Mouse (Mus musculus) kidney, adult 8-10 months (tissue): Measurements from ENCODE around the gene Dbndd2.

Experiments
- DNase-seq, 2 experiments: peaks; one replicate each; pipeline ENCODE4 v3.0.0; 2022

Gene Dbndd2

DNA sequence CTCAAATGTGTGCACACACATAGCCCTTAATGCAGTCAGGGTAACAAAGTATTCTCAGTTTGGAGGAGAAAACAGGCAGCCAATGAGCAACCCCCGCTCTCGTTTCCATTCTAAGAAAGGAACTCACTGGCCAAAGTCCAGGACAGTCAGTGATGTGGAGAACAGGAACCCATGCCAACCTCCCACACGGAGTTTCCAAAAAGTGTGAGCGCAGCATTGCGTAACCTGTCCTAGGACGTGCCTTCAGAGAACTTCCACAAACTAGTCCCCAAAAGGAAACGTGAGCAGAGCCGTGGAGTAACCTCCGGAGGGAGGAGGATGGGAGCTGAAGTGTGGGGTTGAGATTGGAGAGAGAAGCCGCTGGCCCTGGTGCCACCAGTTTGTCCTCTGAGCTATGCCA lies 31.1 kb upstream of the Dbndd2 start:
- peak; percentile 96 for DNase-seq

DNA sequence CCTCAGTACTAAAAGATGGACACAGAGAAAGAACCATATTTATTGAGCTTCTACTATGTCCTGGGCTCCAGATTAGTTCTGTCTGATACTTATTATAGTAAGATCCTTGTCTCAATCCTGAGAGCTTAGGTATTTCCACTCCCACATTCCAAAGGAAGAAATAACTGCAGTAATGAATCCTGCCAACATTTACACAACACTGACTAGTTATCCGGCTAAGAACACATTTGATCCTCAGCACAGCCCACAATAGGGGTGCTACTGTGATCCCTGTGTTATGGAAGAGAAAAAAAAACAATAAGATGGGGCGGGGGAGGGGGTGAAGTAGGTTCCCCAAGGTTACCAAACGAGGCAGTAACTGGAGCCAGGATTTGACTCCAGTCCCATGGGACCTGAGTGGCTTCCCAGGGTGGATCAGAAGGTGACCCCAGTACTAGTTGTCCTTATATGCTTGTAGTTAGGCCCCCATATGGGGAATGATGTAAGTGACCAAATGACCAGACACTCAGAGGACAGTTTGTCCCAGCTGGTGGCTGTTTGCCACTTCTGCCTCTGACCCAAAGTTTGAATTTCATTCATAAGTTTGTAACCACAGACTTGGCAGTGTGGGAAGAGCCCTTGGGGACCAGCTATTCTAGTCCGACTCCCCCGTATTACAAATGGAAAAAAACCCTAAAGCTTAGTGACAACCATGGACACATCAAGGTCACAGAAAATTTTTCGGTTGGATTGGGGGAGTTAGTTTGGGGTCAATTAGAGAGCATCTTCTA lies 30.3 kb upstream of the Dbndd2 start:
- DNase-seq = peak; percentile 49 to 51

DNA sequence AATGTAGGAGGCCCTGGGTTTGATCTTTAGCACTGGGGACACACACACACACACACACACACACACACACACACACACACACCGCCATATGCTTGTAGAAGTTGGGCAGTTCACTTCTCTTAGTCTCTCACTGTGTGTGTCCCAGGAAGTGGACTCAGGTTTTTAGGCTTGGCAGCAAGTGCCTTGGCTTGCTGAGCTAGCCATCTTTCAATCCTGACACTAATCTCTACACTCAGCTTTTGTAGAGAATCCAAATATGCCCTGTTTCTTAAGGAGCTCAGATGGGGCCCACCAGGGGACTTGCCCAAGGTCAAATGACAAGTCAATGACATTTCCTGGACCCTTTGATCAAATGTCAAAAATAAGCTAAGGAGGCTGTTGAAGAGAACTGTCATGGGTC lies 29.5 kb upstream of the Dbndd2 start:
- DNase-seq = no peak

DNA sequence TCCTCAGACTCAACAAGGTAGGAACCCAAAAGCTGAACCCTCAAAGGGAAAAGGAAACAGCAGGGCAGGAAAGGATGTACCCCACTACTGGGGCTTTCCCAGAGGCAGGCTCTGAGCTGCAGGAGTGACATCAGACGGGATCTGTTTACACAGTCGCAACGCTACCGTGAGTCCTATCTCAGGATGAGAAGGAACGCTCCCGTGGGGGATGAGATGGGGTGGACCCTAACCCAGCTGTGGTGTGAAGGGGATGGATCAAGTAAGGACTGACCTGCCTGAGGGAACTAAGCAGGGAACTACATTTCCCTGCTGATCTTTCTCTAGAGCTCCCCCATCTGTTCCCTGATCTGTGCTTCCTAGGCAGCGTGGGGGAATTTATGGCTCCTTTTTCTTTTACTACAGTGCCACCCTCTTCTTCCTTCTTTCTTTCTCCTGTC lies 29.0 kb upstream of the Dbndd2 start, which contains the start of gene Sys1:
Gene Sys1, plus strand, starts transcription at position 101 of the 437 bp plus-strand sequence.
- DNase-seq = peak; percentile 49 to 62

DNA sequence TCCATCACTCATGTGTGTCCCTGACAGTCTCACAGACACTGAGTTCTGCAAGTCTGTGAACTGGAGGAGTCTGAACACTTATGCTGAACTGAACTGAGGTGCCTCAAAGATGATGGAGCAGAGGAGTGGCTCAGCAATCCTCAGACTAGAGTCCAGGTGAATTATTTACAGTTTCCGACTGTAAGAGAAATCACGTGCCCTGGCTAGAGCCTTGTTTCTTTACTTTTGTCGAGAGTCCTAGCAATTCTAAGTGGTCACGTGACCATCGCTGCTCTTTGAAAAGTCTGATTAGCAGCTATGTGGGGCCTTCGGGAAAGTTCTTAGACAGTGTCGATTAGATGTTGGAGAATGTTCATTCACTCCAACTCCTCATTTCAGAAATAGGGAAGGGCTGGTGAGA lies 28.0 kb upstream of the Dbndd2 start:
- DNase-seq = peak; percentile 83 to 90

DNA sequence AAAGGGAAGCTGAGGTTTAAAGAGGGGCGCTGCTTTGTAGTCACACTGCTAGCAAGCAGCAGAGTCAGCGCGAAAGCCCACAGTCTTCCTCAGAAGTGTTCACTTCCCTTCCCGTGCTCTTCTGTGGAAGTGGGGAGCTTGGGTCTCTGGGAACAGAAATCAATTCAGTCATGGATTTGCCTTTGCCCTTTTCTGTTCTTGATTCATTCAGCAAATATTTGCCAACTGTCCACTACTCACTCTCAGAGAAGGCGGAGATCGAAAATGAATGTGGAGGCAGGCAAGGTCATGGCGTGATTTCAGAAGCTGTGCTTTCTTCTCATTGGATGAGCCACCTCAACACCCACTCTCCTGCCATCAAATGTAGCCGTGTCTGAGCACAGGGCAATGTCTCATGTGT lies 27.4 kb upstream of the Dbndd2 start:
- DNase-seq = peak; percentile 59 to 70

DNA sequence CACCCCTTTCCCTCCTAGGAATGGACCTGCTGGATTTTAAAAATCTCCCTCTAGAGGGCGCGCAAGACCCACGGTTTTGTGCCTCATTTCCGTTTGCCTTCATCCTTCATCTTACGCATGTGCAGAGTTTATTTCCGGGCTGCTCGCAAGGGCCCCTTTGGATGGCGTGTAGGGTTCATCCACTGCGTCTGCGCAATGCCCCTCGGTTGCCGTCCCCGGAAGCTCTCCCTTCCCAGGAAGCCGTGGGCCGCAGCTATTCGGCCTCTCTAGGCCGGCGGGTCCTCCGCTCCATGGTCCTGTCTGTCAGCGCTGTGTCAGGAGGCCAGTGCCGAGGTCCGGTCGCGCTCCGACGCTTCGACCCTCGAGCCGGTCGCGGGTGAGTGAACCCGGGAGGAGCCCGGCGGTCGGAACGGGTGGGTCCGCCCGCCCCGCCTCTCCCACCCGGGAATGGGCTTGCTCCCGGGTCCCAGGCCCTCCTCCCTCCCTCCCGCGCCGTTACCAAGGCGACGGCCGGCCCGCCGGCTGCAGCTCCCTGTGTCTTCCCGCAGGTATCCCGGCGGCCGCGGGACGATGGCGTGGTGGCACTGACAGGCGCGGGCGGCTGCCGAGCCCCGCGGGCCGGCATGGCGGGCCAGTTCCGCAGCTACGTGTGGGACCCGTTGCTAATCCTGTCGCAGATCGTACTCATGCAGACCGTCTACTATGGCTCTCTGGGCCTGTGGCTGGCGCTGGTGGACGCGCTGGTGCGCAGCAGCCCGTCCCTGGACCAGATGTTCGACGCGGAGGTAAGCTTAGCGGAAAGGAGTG lies 25.0 kb upstream of the Dbndd2 start, which contains the start of gene Gm20458:
Gene Gm20458, plus strand, starts transcription at position 223 of the 807 bp plus-strand sequence.
- DNase-seq = peak; percentile 96 to 99

DNA sequence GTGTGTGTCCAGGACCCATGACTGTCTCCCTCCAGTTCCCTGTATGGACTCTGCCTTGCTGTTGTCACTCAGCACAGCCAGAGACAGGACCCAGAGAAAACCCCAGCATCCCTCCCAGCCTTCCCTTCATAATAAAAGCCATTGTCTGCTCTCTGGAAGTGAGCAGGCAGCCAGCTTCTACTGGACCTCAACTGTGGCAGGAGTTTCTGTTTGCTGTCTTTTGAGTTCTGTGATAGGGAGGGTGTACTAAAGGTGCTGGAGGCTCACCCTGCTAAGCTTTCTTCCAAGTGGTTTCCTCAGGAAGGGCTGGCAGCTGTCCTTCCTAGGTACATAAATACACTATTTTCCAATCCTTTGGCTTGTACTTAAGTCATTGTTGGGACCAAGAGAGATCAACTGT lies 20.7 kb upstream of the Dbndd2 start:
- no peak for DNase-seq

DNA sequence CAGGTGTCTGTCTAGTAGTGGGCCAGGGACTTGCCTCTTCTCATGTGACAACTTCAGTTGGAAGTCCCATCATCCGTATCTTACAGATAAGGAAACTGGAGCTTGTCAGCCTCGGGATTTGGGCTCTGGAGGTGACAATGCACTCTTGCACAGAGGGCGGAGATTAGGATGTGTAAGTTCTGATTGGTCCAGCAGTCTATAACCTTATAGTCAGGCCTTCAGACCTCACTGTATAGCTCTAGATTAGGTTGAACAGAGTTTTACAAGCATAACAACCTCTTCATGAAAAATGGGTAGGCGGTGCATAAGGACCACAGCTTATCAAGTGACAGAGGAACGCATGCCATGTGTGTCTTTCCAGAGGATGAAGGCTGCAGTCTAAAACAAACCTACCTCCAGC lies 19.1 kb upstream of the Dbndd2 start:
- no peak for DNase-seq

DNA sequence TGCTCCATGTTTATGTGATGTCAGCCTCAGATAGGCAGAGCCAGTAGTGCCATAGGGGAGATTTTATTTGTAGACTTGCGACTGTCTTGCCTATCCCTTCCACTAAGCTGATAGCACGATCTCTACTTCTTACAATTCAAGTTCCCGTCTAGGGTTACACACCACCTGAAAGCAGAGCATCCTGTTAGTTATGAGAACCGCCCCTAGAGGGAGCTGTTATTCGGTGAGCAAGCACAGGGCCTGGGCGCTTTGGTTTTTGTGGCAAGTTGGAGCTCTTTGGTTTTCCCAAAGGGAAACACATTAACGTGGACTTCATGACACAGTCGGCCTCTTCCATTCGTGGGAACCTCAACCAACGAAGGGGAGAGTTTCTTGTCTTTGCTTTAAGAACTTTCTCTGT lies 15.7 kb upstream of the Dbndd2 start:
- DNase-seq = peak; percentile 57 to 78

DNA sequence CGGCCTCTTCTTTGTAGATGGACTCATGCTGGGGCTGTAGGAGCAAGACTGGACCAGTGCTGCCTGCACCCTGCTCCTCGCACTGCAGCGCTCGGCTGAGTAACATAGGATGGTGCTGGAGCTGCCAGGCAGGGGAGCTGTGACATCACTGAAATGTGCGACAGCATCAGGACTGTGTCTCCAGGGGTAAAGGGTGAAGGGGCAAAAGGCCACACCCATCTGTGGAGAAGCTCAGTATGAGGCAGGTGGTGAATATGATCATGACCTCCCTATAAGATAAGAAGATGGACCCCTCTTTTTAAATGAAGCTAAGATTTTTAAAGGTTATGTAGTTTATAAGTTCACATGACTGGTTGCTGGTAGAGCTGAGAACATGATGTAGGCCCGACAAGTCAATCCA lies 12.3 kb upstream of the Dbndd2 start, which contains the start of gene Trp53tg5:
Gene Trp53tg5, minus strand, starts transcription at position 101 of the 400 bp plus-strand sequence.
- no peak for DNase-seq

DNA sequence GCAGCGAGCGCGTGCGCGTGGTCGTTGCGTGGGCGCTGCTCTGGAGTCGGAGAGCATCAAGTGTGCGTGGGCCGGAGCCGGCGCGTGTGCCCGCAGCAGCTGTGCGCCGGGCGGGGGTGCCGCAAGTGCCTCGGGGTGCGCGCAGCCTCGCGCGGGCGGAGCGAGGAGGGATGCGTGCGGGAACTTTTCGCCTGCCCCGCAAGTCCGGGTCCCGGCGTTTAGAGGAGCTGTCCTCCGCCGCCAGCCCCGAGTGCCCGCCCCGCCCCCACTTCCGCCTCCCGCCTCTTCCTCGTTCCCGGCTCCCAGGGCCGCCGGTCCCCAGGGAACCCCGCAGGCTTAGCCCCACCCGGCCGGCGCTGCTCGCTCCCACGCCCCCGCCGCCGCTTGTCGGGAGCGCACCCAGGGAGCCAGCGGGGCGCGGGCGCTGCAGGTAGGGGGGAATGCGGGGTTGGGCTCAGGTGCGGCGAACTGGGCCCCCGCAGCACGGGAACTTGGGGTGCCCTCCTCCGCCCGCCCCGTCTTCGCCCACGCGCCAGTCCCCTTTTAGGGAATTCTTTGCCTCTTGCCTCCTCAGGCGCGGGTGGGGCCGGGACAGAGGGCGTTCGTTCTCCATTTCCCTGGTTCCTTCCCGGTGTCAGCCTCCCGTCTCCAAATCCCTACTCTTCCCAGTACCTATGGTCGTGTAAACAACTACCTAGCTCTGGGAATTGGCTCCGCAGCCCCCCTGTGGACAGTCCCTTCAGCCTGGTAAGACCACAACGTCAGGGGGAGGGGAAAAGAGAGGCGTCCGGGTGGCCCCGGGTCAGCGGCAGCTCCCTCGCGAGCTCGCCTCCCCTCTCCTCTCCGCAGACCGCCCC lies 580 bp downstream of the Dbndd2 start:
- peak; percentile 30 to 49 for DNase-seq

DNA sequence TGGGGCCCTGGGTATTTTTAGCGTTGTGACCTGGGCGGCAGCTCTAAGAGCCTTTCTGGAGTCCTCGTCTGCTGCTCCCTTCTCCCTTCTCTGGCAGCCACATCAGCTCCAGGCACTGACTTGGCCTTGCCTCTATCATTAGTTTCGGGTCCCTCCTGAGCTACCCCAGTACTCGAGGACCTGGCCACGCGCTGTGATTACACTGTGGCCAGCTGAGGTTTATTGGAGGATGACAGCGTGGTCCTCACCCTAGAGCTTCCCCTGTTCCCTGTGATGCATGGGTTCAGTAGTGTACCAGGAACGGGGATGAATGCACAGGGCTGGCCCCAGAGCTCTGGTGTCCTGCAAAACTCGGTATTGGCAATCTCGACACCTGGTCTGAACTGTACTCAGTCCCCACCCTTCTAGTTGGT lies 1.2 kb downstream of the Dbndd2 start:
- no peak for DNase-seq

DNA sequence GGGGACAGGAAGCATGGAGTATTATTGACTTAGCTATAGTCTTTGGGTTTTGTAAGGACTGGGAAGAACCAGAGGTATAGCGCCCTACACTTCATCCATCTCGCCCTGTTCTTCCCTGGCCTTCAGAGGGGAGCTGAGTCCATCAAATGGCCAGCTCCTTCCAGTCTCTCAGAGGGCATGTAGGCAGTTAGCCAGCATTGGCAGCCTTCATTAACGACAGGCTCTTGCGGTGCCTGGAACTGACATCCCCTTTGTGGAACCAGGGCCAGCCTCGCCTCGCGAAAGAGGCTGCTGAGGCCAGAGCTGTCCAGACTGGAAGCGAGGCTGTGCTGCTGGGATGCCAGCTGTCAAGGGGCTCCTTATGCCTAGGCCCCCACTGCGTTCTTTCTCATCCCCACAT lies 1.9 kb downstream of the Dbndd2 start:
- DNase-seq = no peak

DNA sequence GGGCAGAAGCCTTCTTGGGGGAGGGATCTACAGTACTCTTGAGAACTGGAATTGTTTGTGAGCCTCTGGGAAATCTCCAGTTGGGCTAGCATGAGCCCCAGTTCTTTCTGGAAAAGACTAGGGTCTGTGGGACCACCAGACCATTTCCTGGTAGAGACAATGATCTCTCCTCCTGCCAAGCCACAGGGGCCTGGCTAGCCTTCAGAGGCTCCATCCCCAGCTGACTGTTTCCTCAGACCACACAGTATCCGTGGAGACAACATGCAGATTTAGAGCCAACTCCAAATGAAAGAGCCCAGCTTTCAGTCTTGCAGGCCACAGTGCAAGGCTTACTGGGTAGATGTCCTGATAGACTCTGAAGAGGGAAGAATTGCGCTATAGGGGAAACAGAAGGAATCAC lies 8.2 kb downstream of the Dbndd2 start:
- DNase-seq = no peak

DNA sequence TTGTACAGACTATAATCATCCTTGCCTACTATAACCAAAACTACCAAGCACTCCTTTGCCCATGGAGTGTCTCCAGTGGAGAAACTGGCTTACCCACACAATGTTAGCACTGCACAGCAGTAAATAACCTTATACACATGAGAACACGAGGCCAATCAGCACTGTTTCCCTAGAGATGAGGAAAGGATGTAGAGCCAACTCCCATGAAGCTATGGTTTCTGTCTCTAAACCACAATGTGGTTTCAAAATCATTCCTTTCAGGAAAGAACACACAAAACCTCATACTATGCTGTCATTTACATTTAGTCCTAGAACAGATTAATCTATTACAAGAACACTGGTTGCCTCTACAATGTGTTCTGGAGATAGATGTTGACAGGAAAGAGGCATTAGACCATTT lies 10.4 kb downstream of the Dbndd2 start:
- no peak for DNase-seq

DNA sequence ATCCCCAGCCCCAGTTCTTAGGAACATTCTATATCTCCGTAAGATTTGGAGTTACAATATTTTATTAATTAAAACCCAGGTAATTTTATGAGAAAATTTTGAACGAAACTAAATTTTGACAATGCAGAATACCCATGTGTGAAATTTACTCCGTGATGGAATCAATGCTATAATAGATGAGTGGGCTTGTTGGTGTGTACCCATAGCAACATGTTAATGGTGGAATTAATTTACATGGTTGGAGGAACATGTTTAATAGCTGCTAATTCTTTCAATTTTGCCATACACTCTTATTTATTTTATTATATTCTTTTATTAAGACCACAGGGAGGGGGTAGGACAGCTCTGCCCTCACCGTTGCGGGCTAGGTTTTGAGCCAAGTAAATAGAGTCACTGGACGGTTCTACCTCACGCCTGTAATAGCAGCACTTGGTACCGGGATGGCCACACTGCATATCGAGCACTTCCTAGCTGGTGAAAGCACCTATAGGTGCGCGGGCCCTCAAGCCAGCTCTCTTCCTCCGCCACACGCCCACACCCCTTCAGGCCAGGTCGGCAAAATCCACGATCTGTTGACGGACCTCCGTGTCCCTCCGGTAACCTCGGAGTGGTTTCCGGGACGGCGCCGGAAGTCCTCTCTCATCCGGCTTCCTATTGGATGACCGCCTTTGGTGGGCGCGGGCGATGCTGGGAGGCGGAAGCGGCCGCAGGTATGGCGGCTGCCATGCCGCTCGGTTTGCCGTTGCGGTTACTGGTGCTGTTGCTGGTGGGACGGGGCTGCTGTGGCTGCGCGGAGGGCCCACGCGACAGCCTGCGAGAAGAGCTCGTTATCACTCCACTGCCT lies 11.2 kb downstream of the Dbndd2 start, which contains the start of gene Pigt:
Gene Pigt, plus strand, starts transcription at position 674 of the 844 bp plus-strand sequence.
- DNase-seq = peak; percentile 85 to 88

DNA sequence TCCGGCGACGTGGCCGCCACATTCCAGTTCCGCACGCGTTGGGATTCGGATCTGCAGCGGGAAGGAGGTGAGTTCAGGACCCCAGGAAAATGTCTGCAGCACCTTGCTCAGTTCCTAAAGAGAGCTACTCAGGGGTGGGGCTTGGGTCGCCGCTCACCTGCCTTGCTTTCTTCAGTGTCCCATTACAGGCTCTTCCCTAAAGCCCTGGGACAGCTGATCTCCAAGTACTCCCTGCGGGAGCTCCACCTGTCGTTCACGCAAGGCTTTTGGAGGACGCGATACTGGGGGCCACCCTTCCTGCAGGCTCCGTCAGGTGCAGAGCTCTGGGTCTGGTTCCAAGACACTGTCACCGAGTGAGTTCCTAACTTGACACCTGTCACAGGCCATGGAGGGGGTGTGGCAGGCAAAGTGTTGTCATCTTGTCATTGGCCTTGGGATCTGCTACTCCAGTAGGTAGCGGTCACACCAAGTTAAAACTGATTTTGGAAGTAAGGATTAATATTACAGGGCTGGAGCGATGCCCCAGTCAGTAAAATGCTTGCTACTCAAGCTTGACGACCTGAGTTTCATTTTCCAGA lies 11.9 kb downstream of the Dbndd2 start:
- DNase-seq = no peak

DNA sequence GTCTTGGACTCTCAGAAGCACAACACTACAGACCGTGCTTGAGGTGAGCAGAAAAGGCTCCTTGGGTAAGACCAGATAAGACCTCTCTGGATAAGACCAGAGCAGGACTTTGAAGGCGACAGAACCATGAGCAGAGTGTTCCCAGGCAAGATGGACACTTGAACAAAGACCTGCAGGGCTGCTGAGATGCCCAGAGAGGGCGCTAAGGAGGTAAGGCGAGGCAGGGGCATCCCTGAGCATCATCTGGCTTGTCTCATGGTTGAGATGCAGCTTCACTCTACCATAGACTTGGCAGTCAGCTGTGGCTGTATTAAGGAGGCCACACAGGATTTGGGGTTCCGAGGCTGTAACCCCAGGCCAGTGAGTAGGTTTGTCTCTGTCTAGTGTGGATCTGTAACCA lies 13.4 kb downstream of the Dbndd2 start:
- DNase-seq = no peak

DNA sequence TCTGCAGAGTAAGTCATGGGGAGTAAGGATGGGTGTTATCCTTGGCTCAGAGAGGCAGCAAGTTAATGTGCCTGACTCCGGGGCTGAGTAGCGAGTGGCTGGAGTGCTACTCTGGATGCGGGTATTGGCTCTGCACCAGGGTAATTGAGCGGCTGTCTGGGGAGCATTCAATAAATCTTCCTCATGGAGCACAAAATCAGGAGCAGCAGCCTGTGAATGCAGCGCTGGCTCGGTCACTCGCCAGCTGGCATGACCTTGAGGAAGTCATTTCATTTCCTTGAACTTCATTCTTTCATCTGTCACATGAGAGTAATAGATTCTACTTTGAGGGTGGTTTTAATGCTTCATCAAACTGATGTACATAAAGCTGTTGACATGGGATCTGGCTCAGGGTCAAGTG lies 14.6 kb downstream of the Dbndd2 start:
- peak in 1 of 2 experiments; percentile 71 for DNase-seq

DNA sequence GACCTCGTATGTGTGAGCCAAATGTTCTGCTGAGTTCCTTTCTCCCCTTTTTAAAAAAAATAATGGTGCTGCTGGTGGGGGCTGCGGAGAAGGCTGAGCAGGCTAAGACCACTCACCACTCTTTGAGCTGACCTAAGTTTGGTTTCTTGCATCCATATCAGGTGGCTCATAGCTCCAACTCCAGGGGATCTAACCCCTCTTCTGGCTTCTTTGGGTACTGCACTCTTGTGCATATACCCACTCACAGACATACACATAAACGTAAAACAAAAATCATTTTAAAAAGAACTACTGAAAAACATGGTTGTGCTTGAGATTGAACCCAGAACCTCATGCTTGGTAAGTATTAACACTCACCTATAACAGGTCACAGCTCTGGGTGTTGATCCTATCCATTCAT lies 19.0 kb downstream of the Dbndd2 start:
- no peak for DNase-seq
